Mouse (Mus musculus) liver, adult 2 months (tissue): Measurements from ENCODE around the gene Sult1c2. TPM values are rescaled to one million over a fixed set of nuclear protein-coding genes. Genes with fewer than 3 reads are reported as not detected.
A peak's percentile ranks its signal among the peaks of the same experiment; 100 is the strongest.
"Not testable (repeated sequence)": the region's sequence is repeated elsewhere in the genome, so short reads cannot be mapped to it uniquely, and the experiment has no call there.

Source experiments
- DNase-seq: peaks from one replicate; pipeline ENCODE4 v3.0.0-alpha.2; 2011; ENCODE audit warnings: low read depth, low spot score; ENCODE audit errors: extremely low read depth
- H3K27ac ChIP-seq: fragments of 200-500 bp; replicated peaks from 2 replicates; pipeline ENCODE4 v1.5.1; 2012; ENCODE audit warnings: low read depth, mild to moderate bottlenecking, control low read depth, inconsistent platforms, low read length; ENCODE audit not compliant: insufficient read depth
- H3K27me3 ChIP-seq: fragments of 200-500 bp; 2 replicates; pipeline ENCODE4 v1.6.1; 2012; ENCODE audit warnings: mild to moderate bottlenecking, moderate library complexity, low read length, inconsistent platforms; ENCODE audit not compliant: control insufficient read depth, insufficient read depth
- H3K36me3 ChIP-seq: fragments of 200-500 bp; 2 replicates; pipeline ENCODE4 v1.6.1; 2012; ENCODE audit warnings: low read length, inconsistent platforms; ENCODE audit not compliant: control insufficient read depth, insufficient read depth
- H3K4me1 ChIP-seq: fragments of 200-500 bp; 2 replicates; pipeline ENCODE4 v1.6.1; 2011; ENCODE audit warnings: low read length; ENCODE audit not compliant: control insufficient read depth, insufficient read depth
- H3K4me3 ChIP-seq: fragments of 200-500 bp; 2 replicates; pipeline ENCODE4 v1.5.1; 2011; ENCODE audit warnings: low read depth, mild to moderate bottlenecking, control low read depth, low read length, moderate library complexity; ENCODE audit not compliant: insufficient read depth
- H3K79me2 ChIP-seq: fragments of 200-500 bp; 2 replicates; pipeline ENCODE4 v1.6.1; 2012; ENCODE audit warnings: inconsistent platforms, mild to moderate bottlenecking, low read length, moderate library complexity; ENCODE audit not compliant: control insufficient read depth, insufficient read depth
- H3K9ac ChIP-seq: fragments of 200-500 bp; 2 replicates; pipeline ENCODE4 v1.6.1; 2012; ENCODE audit warnings: low read depth, mild to moderate bottlenecking, control low read depth, inconsistent platforms, low read length
- CTCF ChIP-seq: fragments of 200-500 bp; IDR thresholded peaks from 2 replicates; pipeline ENCODE4 v1.5.1; 2011; ENCODE audit warnings: low read depth, low read length, control low read depth
- POLR2A ChIP-seq: fragments of 200-500 bp; IDR thresholded peaks from 2 replicates; pipeline ENCODE4 v1.6.1; 2011; ENCODE audit warnings: low read length, control low read depth; ENCODE audit not compliant: insufficient read depth; ENCODE audit errors: extremely low read depth
- WGBS: fragments of 180-500 bp; shearing (Covaris S2); methylation state at CpG from one replicate; pipeline ENCODE4 v1.1.7; 2018; 5-methylcytosine and 5-hydroxymethylcytosine counted together
- polyA plus RNA-seq: library from polyadenylated mRNA; depleted of rRNA; stranded (reverse); fragments of >200 nt; gene quantifications from 2 replicates; pipeline ENCODE4 v1.2.3, GENCODE M21; 2012; rRNA removed
- total RNA-seq: library from RNA; depleted of rRNA; stranded (reverse); fragments of >200 nt; gene quantifications from 2 replicates; pipeline ENCODE4 v1.2.3, GENCODE M21; 2014; rRNA removed

The Sult1c2 gene
- total and polyA plus RNA-seq, 2 experiments, result 3.1 to 14.5 TPM

GRCm38 (mm10) chr17:53860548-53860947, 14.4 kb upstream of the Sult1c2 start:
- no peak for DNase-seq

GRCm38 (mm10) chr17:53854992-53855391, 8.9 kb upstream of the Sult1c2 start:
- Histone ChIP-seq H3K4me1 (no peaks in the 10 kb centered on the region), H3K9ac (no peak overlapping the region), H3K27me3 (no peaks in the 10 kb centered on the region), H3K36me3 (no peaks in the 10 kb centered on the region), H3K79me2 (no peaks in the 10 kb centered on the region), H3K27ac (no peak overlapping the region), H3K4me3 (no peak overlapping the region)
- WGBS, result 88% methylated on average over 3 of the region's 3 CpGs
- TF ChIP-seq CTCF, result no peak
- no peak for TF ChIP-seq POLR2A
- DNase-seq, result no peak

More at GRCm38 (mm10) chr17:53860548-53860947, 14.4 kb upstream of the Sult1c2 start:
- Histone ChIP-seq H3K9ac (no peak overlapping the region), H3K4me3 (no peak overlapping the region), H3K36me3 (no peaks in the 10 kb centered on the region), H3K79me2 (no peaks in the 10 kb centered on the region), H3K4me1 (no peaks in the 10 kb centered on the region), H3K27me3 (no peaks in the 10 kb centered on the region), H3K27ac (no peak overlapping the region)
- TF ChIP-seq POLR2A (no peak), CTCF (no peak)

- Histone ChIP-seq H3K9ac (peak overlapping the region; percentile 82), H3K4me3 (peak overlapping the region; percentile 71), H3K4me1 (peaks cover 10% of the 10 kb centered on the region; the same call in 1 of the 2 replicates), H3K79me2 (no peaks in the 10 kb centered on the region), H3K27ac (peak overlapping the region; percentile 92), H3K27me3 (no peaks in the 10 kb centered on the region), H3K36me3 (no peaks in the 10 kb centered on the region)
- peak; percentile 81 for DNase-seq
- WGBS, result 12% methylated on average over 7 of the region's 7 CpGs
- TF ChIP-seq POLR2A (no peak), CTCF (no peak)
Measured at GRCm38 (mm10) chr17:53845796-53846195, 343 bp downstream of the Sult1c2 start.

- no peak overlapping the region for H3K4me3 ChIP-seq
- H3K36me3 ChIP-seq, result peaks cover 6% of the 10 kb centered on the region; the same call in 1 of the 2 replicates
- H3K9ac ChIP-seq, result no peak overlapping the region
- H3K79me2 ChIP-seq, result no peaks in the 10 kb centered on the region
- H3K4me1 ChIP-seq, result no peaks in the 10 kb centered on the region
- no peak overlapping the region for H3K27ac ChIP-seq
- no peaks in the 10 kb centered on the region for H3K27me3 ChIP-seq
- DNase-seq, result peak; percentile 54
- no peak for TF ChIP-seq CTCF
- TF ChIP-seq POLR2A, result no peak
- WGBS, result 53% methylated on average over 3 of the region's 3 CpGs
Measured at GRCm38 (mm10) chr17:53833366-53833765, 12.8 kb downstream of the Sult1c2 start.

GRCm38 (mm10) chr17:53803974-53804373, 42.2 kb downstream of the Sult1c2 start:
- H3K79me2 ChIP-seq, H3K4me3 ChIP-seq, H3K9ac ChIP-seq, DNase-seq, H3K27me3 ChIP-seq, H3K27ac ChIP-seq, H3K36me3 ChIP-seq, H3K4me1 ChIP-seq: not testable (repeated sequence)
- WGBS, result 77% methylated on average over 16 of the region's 16 CpGs

- 62% methylated on average over 1 of the region's 1 CpGs for WGBS
- no peaks in the 10 kb centered on the region for H3K36me3 ChIP-seq
Measured at GRCm38 (mm10) chr17:53783381-53783780, 62.8 kb downstream of the Sult1c2 start.

More at GRCm38 (mm10) chr17:53783381-53783780, 62.8 kb downstream of the Sult1c2 start:
- Histone ChIP-seq H3K9ac (no peak overlapping the region), H3K27me3 (no peaks in the 10 kb centered on the region), H3K4me1 (no peaks in the 10 kb centered on the region), H3K79me2 (no peaks in the 10 kb centered on the region), H3K4me3 (no peak overlapping the region), H3K27ac (no peak overlapping the region)
- no peak for DNase-seq
- no peak for TF ChIP-seq POLR2A
- TF ChIP-seq CTCF, result no peak

Other genes with a start within 250 kb of the Sult1c2 start
- 0.18 and 0.20 TPM in 2 replicates for gene Sgo1, start 157.0 kb downstream of the Sult1c2 start, total RNA-seq
- gene Sgo1, start 157.0 kb downstream of the Sult1c2 start, polyA plus RNA-seq, result not detected in 2 replicates
- not detected in 2 replicates for gene Sult1c1, start 144.3 kb upstream of the Sult1c2 start, total RNA-seq
- not detected in 2 replicates for gene Sult1c1, start 144.3 kb upstream of the Sult1c2 start, polyA plus RNA-seq